Mouse (Mus musculus) ES-E14 (cell line): ENCODE data around the gene Ect2l. TPM values are rescaled to one million over a fixed set of nuclear protein-coding genes. Genes with fewer than 3 reads are reported as not detected.

Source experiments
- DNase-seq: peaks from one replicate; pipeline ENCODE4 v3.0.0-alpha.2; 2013; ENCODE audit warnings: low read depth, low spot score
- H3K27ac ChIP-seq: 2 replicates; pipeline ENCODE4 v1.5.1; 2012; ENCODE audit warnings: low read depth, mild to moderate bottlenecking, low read length, moderate library complexity, mixed read lengths; ENCODE audit not compliant: poor library complexity, insufficient read depth, severe bottlenecking
- H3K36me3 ChIP-seq: 2 replicates; pipeline ENCODE4 v1.6.1; 2012; ENCODE audit warnings: mild to moderate bottlenecking, low read length, moderate library complexity, mixed read lengths; ENCODE audit not compliant: control insufficient read depth, poor library complexity, insufficient read depth, severe bottlenecking
- H3K4me1 ChIP-seq, 2 experiments: fragments of 150-350 bp in 1 of 2; sonication (generic) in 1 of 2; 2 replicates each; pipeline ENCODE4 v1.6.1; 2012; ENCODE audit warnings: low read length in 2 of 2, mild to moderate bottlenecking in 1 of 2, mixed read lengths in 1 of 2; ENCODE audit not compliant: control insufficient read depth in 2 of 2, insufficient read depth in 2 of 2, poor library complexity in 1 of 2
- H3K4me3 ChIP-seq, 2 experiments: fragments of 150-350 bp in 1 of 2; sonication (generic) in 1 of 2; 2 replicates each; pipeline ENCODE4 v1.5.1; 2012; ENCODE audit warnings: low read length in 2 of 2, low read depth in 1 of 2, mild to moderate bottlenecking in 1 of 2, mixed read lengths in 1 of 2; ENCODE audit not compliant: insufficient read depth in 1 of 2, poor library complexity in 1 of 2, severe bottlenecking in 1 of 2
- H3K9ac ChIP-seq: 2 replicates; pipeline ENCODE4 v1.6.1; 2012; ENCODE audit warnings: low read depth, mild to moderate bottlenecking, low read length, mixed read lengths; ENCODE audit not compliant: poor library complexity, insufficient read depth, severe bottlenecking
- H3K9me3 ChIP-seq: fragments of 150-350 bp; sonication (generic); 2 replicates; pipeline ENCODE4 v1.6.1; 2012; ENCODE audit warnings: low read depth, mild to moderate bottlenecking, low read length; ENCODE audit not compliant: control insufficient read depth, insufficient read depth
- CHD2 ChIP-seq: IDR thresholded peaks from 2 replicates; pipeline ENCODE4 v1.6.1; 2014; ENCODE audit warnings: mild to moderate bottlenecking, low read depth, low read length, inconsistent platforms
- HCFC1 ChIP-seq: IDR thresholded peaks from 2 replicates; pipeline ENCODE4 v1.6.1; 2012; ENCODE audit warnings: low read length, inconsistent platforms, borderline replicate concordance; ENCODE audit not compliant: insufficient read depth
- MAFK ChIP-seq: IDR thresholded peaks from 2 replicates; pipeline ENCODE4 v1.6.1; 2014; ENCODE audit warnings: mild to moderate bottlenecking, low read depth, low read length, inconsistent platforms; ENCODE audit not compliant: insufficient read depth
- ZC3H11A ChIP-seq: IDR thresholded peaks from 2 replicates; pipeline ENCODE4 v1.6.1; 2012; ENCODE audit warnings: low read depth, mild to moderate bottlenecking, inconsistent platforms, low read length, borderline replicate concordance
- ZNF384 ChIP-seq: IDR thresholded peaks from 2 replicates; pipeline ENCODE4 v1.6.1; 2012; ENCODE audit warnings: low read depth, low read length, inconsistent platforms
- in situ Hi-C, 2 experiments: fragments of 600-800 bp; cut with MboI; formaldehyde crosslinking; loops; one replicate each; pipeline ENCODE4 v1.15.1; 2025; ENCODE audit warnings: low sequenced_read_pairs in 2 of 2, inconsistent platforms in 1 of 2; ENCODE audit not compliant: unreplicated experiment in 2 of 2
- total RNA-seq: library from RNA; depleted of rRNA; stranded (reverse); fragments of 300-350 nt; gene quantifications from 2 replicates; pipeline ENCODE4 v1.2.3, GENCODE M21; 2012

Gene Ect2l
- total RNA-seq, 1 experiment, result not detected

DNA sequence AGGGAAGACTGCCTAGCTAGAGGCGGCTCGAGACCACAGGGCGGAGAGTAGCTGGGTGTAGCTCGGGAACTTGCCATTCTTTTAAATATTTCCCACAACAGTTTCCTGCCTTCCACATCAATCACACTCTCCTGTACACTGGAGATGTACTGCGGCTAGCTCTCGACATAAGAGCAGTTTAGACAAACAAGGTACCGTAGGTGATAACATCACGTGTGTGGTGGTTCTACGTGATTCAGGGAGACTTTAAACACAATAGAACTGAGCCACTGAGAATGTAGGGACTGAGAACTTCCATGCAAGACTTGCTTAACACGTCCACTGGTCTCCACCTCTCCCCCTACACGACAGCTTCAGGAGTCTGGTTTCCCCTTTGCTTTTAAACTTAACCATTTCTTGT lies 17.5 kb downstream of the Ect2l start:
- no peak overlapping the region for H3K27ac ChIP-seq
- H3K36me3 ChIP-seq, result no peaks in the 10 kb centered on the region
- in situ Hi-C loops, result loop anchor here (25.0 kb wide), 1 partner anchor 456 kb away; no protein-coding TSS in a partner anchor
- DNase-seq, result no peak
- no peaks in the 10 kb centered on the region for H3K9me3 ChIP-seq
- TF ChIP-seq ZC3H11A (no peak), ZNF384 (no peak), MAFK (no peak), HCFC1 (no peak), CHD2 (no peak)
- H3K4me3 ChIP-seq, result no peak overlapping the region
- H3K9ac ChIP-seq, result no peak overlapping the region
- H3K4me1 ChIP-seq, result peaks cover 2 to 11% of the 10 kb centered on the region in 2 experiments; a peak in 2 of 4 replicates

DNA sequence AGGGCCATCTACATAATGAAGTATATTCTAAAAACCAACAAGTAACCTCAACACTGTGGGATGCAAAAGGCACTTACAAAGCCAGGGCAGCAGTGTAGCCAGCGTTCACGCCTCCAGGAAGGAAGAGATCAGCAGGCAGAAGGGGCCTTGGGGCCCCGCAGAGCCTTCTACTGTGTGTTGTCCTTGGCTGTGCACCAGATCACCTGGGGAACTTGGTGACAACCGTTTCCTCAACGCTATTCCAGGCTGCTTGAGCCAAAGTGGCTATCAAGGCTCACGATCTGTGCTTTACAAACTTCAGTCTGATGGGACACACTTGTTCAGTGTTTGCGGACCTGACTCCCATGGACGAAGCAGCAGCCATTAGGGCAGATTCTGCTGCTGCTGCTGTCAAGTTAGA lies 19.0 kb downstream of the Ect2l start:
- H3K9me3 ChIP-seq, result no peaks in the 10 kb centered on the region
- in situ Hi-C loops, result loop anchor here (25.0 kb wide), 1 partner anchor 454 kb away; no protein-coding TSS in a partner anchor

DNA sequence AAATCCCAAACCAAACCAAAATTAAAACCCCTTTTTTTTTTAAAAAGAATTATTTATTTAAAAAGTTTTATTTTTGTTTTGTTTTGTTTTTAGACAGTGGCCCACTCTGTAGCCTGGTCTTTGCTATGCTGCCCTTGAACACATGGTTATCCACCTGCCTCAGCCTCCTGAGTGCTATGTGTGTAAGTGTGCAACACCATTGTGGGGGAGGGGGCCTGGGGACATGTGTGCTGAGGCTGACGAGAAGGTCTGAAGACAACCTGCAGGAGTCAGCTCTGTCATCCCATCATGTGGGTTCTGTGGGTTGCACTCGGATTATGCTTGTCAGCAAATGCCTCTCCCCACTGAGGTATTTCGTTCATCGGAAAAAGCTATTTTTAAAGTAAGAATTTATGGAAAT lies 21.2 kb downstream of the Ect2l start:
- Histone ChIP-seq H3K27ac (no peak overlapping the region), H3K36me3 (no peaks in the 10 kb centered on the region), H3K9ac (no peak overlapping the region), H3K4me1 (peaks cover 2 to 12% of the 10 kb centered on the region in 2 experiments; a peak in 1 of 4 replicates), H3K4me3 (no peak overlapping the region), H3K9me3 (no peaks in the 10 kb centered on the region)
- no peak for TF ChIP-seq CHD2
- TF ChIP-seq ZNF384, result no peak
- TF ChIP-seq HCFC1, result no peak
- no peak for TF ChIP-seq MAFK
- TF ChIP-seq ZC3H11A, result no peak
- in situ Hi-C loops, result loop anchor here (25.0 kb wide), 1 partner anchor 452 kb away; no protein-coding TSS in a partner anchor
- DNase-seq, result no peak

More for the DNA sequence above, 19.0 kb downstream of the Ect2l start:
- DNase-seq, result no peak
- H3K9ac ChIP-seq, result no peak overlapping the region
- no peak overlapping the region for H3K27ac ChIP-seq
- peaks cover 2 to 12% of the 10 kb centered on the region in 2 experiments; a peak in 2 of 4 replicates for H3K4me1 ChIP-seq
- H3K4me3 ChIP-seq, result no peak overlapping the region
- no peak for TF ChIP-seq CHD2
- TF ChIP-seq HCFC1, result no peak
- no peak for TF ChIP-seq MAFK
- TF ChIP-seq ZC3H11A, result no peak
- H3K36me3 ChIP-seq, result no peaks in the 10 kb centered on the region

DNA sequence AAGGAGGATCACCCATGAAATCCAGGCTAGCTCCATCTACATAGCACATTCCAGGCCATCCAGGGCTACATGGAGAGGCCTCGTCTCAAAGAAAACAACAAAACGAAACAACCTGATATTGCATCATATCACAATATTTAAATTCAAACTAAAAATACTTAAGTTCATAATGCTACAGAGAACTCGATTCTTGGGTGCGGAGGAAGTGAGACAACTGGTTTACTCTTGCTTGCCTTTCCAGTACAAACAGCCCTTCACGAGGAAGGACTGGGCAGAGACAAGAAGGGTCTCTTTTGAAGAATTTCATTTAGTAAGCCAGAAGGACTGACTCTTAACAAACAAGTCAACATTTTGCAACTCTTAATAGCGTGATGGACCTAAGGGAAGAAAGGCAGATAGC lies 22.1 kb downstream of the Ect2l start:
- in situ Hi-C loops, result loop anchor here (25.0 kb wide), 1 partner anchor 451 kb away; no protein-coding TSS in a partner anchor
- Histone ChIP-seq H3K4me1 (peaks cover 0 to 9% of the 10 kb centered on the region in 2 experiments; a peak in 1 of 4 replicates), H3K9me3 (no peaks in the 10 kb centered on the region), H3K36me3 (no peaks in the 10 kb centered on the region), H3K9ac (no peak overlapping the region), H3K27ac (no peak overlapping the region), H3K4me3 (no peak overlapping the region)
- no peak for DNase-seq
- no peak for TF ChIP-seq HCFC1
- TF ChIP-seq MAFK, result no peak
- no peak for TF ChIP-seq ZNF384
- TF ChIP-seq CHD2, result no peak
- no peak for TF ChIP-seq ZC3H11A
